Mouse (Mus musculus): ENCODE data around the gene Nos3. TPM values are rescaled to one million over a fixed set of nuclear protein-coding genes. Genes with fewer than 3 reads are reported as not detected.

Nos3 gene
- polyA plus RNA-seq, 1 experiment from 2014 or later, result 1.8 TPM

DNA sequence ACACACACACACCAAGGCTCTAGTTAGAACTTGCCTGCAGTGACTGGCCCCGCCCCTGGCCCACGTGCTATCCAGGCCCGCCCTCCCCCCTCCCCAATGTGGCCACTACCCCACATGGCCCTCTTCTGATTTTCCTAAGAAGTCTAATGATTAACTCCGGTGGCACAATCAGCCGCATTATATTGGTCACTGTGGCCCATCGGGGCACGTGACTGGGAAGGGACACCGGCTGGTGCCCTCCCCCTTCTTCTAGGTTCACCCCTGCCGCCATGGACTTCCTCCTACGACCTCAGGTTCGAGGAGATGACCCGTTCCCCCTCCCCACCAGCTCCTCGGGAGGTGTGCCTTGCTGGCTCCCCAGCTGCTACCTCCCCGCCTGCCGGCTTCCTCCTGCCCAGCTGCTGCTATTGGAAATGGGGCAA lies 63.4 kb downstream of the Nos3 start:
- TF ChIP-seq EP300 (IDR thresholded peaks at IDR 0.05; ENCODE audit: low read depth), result no peak
- no peak for TF ChIP-seq CTCF (IDR thresholded peaks at IDR 0.05; ENCODE audit: low read depth)
- Histone ChIP-seq H3K4me1 (ENCODE audit: insufficient read depth) (peaks cover 22% of the 10 kb centered on the region), H3K36me3 (replicated peaks; ENCODE audit: insufficient read depth, low read length) (peaks cover 32% of the 10 kb centered on the region), H3K27me3 (ENCODE audit: insufficient read depth, low read length) (no peaks in the 10 kb centered on the region), H3K27ac (ENCODE audit: low read depth) (peak overlapping the region; percentile 58; the same call in 1 of the 2 replicates), H3K9me3 (ENCODE audit: low read length) (no peaks in the 10 kb centered on the region), H3K9ac (replicated peaks) (no peak overlapping the region; the same call in 1 of the 2 replicates), H3K4me3 (ENCODE audit: low read depth, low read length) (peak overlapping the region; percentile 41), H3K4me2 (ENCODE audit: low read depth, low read length) (peak overlapping the region; percentile 66)
- WGBS (ENCODE audit: insufficient replicate concordance), result 24% methylated on average over 13 of the region's 15 CpGs
- peak; percentile 47 for ATAC-seq
- peak; percentile 77 for DNase-seq

- peak overlapping the region; percentile 41 for H3K4me3 ChIP-seq (ENCODE audit: low read depth, low read length)
- H3K9me3 ChIP-seq (ENCODE audit: low read length), result no peaks in the 10 kb centered on the region
- ATAC-seq (no peak), DNase-seq (peak; percentile 36)
- H3K9ac ChIP-seq (replicated peaks), result no peak overlapping the region; the same call in 1 of the 2 replicates
- peaks cover 21% of the 10 kb centered on the region for H3K4me1 ChIP-seq (ENCODE audit: insufficient read depth)
- H3K36me3 ChIP-seq (replicated peaks; ENCODE audit: insufficient read depth, low read length), result peaks cover 37% of the 10 kb centered on the region
- WGBS (ENCODE audit: insufficient replicate concordance), result 45% methylated on average over 9 of the region's 9 CpGs
- H3K27ac ChIP-seq (ENCODE audit: low read depth), result no peak overlapping the region
- H3K27me3 ChIP-seq (ENCODE audit: insufficient read depth, low read length), result no peaks in the 10 kb centered on the region
- H3K4me2 ChIP-seq (ENCODE audit: low read depth, low read length), result peak overlapping the region; percentile 66
- TF ChIP-seq EP300 (IDR thresholded peaks at IDR 0.05; ENCODE audit: low read depth) (no peak), CTCF (IDR thresholded peaks at IDR 0.05; ENCODE audit: low read depth) (no peak)
These were observed 64.0 kb downstream of the Nos3 start for GRCm38 (mm10) chr5:24428596-24428995.

DNA sequence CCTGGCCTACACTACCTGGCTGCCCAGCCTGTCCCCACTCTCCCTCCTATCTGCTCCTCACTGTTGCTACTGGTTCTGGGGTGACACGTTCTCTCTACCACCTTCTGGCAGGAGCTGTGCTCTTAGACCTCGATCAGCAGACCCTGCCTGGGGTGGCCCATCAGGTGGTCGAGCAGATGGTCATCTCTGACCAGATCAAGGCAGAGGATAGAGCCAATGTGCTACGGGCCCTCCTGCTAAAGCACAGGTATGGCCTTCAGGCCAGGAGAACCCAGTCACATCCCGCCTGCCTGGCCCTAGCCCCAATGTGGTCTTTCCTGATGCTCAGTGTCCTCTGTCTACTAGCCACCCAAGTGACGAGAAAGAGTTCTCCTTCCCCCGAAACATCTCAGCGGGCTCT lies 69.4 kb downstream of the Nos3 start:
- no peak for DNase-seq
- no peaks in the 10 kb centered on the region for H3K9me3 ChIP-seq (ENCODE audit: low read length)
- H3K27me3 ChIP-seq (ENCODE audit: insufficient read depth, low read length), result no peaks in the 10 kb centered on the region
- ATAC-seq, result no peak
- H3K27ac ChIP-seq (ENCODE audit: low read depth), result no peak overlapping the region
- H3K4me2 ChIP-seq (ENCODE audit: low read depth, low read length), result no peak overlapping the region
- H3K36me3 ChIP-seq (replicated peaks; ENCODE audit: insufficient read depth, low read length), result peaks cover 70% of the 10 kb centered on the region
- H3K4me1 ChIP-seq (ENCODE audit: insufficient read depth), result no peaks in the 10 kb centered on the region
- no peak overlapping the region for H3K9ac ChIP-seq (replicated peaks)
- no peak overlapping the region for H3K4me3 ChIP-seq (ENCODE audit: low read depth, low read length)
- TF ChIP-seq CTCF (IDR thresholded peaks at IDR 0.05; ENCODE audit: low read depth) (no peak), EP300 (IDR thresholded peaks at IDR 0.05; ENCODE audit: low read depth) (no peak)
- WGBS (ENCODE audit: insufficient replicate concordance), result 82% methylated on average over 8 of the region's 8 CpGs

Other genes with a start within 250 kb of the Nos3 start
- gene Nupl2, start 199.8 kb upstream of the Nos3 start, polyA plus RNA-seq (2015; fragmentation: Nextera tagmentation; extraction: Ambion mirVana), result 4.4 and 5.3 TPM in 2 replicates
- 0.05 and 0.08 TPM in 2 replicates for gene Kcnh2, start 13.2 kb upstream of the Nos3 start, polyA plus RNA-seq (2015; fragmentation: Nextera tagmentation; extraction: Ambion mirVana)
- 0.25 and 0.48 TPM in 2 replicates for gene Atg9b, start 27.3 kb downstream of the Nos3 start, polyA plus RNA-seq (2015; fragmentation: Nextera tagmentation; extraction: Ambion mirVana)
- gene Abcb8, start 28.9 kb downstream of the Nos3 start, polyA plus RNA-seq (2015; fragmentation: Nextera tagmentation; extraction: Ambion mirVana), result 20.3 and 22.3 TPM in 2 replicates
- gene Asic3, start 48.6 kb downstream of the Nos3 start, polyA plus RNA-seq (2015; fragmentation: Nextera tagmentation; extraction: Ambion mirVana), result 0.11 TPM in 1 of 2 replicates, not detected in the other
- 11.5 and 13.1 TPM in 2 replicates for gene Cdk5, start 58.7 kb downstream of the Nos3 start, polyA plus RNA-seq (2015; fragmentation: Nextera tagmentation; extraction: Ambion mirVana)
- gene Slc4a2, start 59.0 kb downstream of the Nos3 start, polyA plus RNA-seq (2015; fragmentation: Nextera tagmentation; extraction: Ambion mirVana), result 7.5 and 8.3 TPM in 2 replicates
- gene Fastk, start 80.5 kb downstream of the Nos3 start, polyA plus RNA-seq (2015; fragmentation: Nextera tagmentation; extraction: Ambion mirVana), result 40.6 and 46.9 TPM in 2 replicates
- gene Tmub1, start 83.0 kb downstream of the Nos3 start, polyA plus RNA-seq (2015; fragmentation: Nextera tagmentation; extraction: Ambion mirVana), result 5.2 and 5.5 TPM in 2 replicates
- 8.3 and 9.1 TPM in 2 replicates for gene Agap3, start 87.4 kb downstream of the Nos3 start, polyA plus RNA-seq (2015; fragmentation: Nextera tagmentation; extraction: Ambion mirVana)
- gene Gbx1, start 162.4 kb downstream of the Nos3 start, polyA plus RNA-seq (2015; fragmentation: Nextera tagmentation; extraction: Ambion mirVana), result not detected in 2 replicates
- 0.06 and 0.14 TPM in 2 replicates for gene Asb10, start 176.2 kb downstream of the Nos3 start, polyA plus RNA-seq (2015; fragmentation: Nextera tagmentation; extraction: Ambion mirVana)
- not detected in 2 replicates for gene 4931409K22Rik, start 192.0 kb downstream of the Nos3 start, polyA plus RNA-seq (2015; fragmentation: Nextera tagmentation; extraction: Ambion mirVana)
- 24.9 and 26.4 TPM in 2 replicates for gene Abcf2, start 212.7 kb downstream of the Nos3 start, polyA plus RNA-seq (2015; fragmentation: Nextera tagmentation; extraction: Ambion mirVana)
- 13.8 and 15.9 TPM in 2 replicates for gene Chpf2, start 221.9 kb downstream of the Nos3 start, polyA plus RNA-seq (2015; fragmentation: Nextera tagmentation; extraction: Ambion mirVana)

Data from liver, postnatal 0 days (tissue).